Comparison of ENCODE assay signal across 11 mouse cellular contexts in the genomic region with DNA sequence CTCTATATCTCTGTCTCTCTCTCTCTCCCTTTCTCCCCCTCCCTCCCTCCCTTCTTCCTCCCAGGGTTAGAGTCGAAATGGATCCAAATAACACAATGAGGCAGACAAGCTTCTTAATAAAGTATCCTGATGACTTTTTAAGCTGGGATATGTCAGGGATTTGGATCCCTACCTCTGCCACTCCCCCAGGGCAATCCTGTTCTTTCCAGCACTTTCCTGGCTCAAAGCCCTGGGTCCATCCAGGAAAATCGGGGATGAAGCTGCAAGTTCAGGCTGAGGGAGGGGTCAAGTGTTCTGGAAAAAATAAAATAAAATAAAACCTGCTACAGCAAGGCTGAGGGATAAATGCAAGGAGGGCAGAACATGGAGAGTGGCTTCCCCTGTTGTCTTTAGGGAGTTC. TPM values are rescaled to one million over a fixed set of nuclear protein-coding genes. Genes with fewer than 3 reads are reported as not detected.
DNase-seq lines count a peak whose midpoint lies in the region; ATAC-seq and TF ChIP-seq lines count a peak whose summit lies in the region.
"Had no signal": no experiment of that assay in that cellular context is flagged by ENCODE, and none has a peak within 500 bp of the region (broad histone marks: within the 10 kb centered on the region; RNA-seq: fewer than 3 reads in every experiment).

No protein-coding gene starts in this region.

- DNase-seq in gastrocnemius, adult 2 months, result peak; percentile 48
- DNase-seq in gastrocnemius, adult 8-10 months (ENCODE audit: low spot score in 2 of 2), result no peak
- peak; percentile 48 to 77 for DNase-seq in gastrocnemius, postnatal 4 days (ENCODE audit: low spot score in 2 of 2)
- peak; percentile 64 for DNase-seq in heart, postnatal 14 days
- peak; percentile 64 for DNase-seq in lung, postnatal 0 days (ENCODE audit: low spot score)
- no peak for DNase-seq in midbrain, postnatal 0 days (ENCODE audit: low spot score)
- no peak for DNase-seq in layer of hippocampus, adult 11-12 months (ENCODE audit: low spot score)
- DNase-seq: cerebellum, postnatal 14 days had no signal

- no peaks in the 10 kb centered on the region for H3K27me3 ChIP-seq in lung, postnatal 0 days (replicated peaks; ENCODE audit: insufficient read depth, low read length)
- H3K27me3 ChIP-seq in midbrain, postnatal 0 days (ENCODE audit: insufficient read depth, low read length), result no peaks in the 10 kb centered on the region
- H3K27me3 ChIP-seq in hindbrain, embryonic 12.5 days, result no peaks in the 10 kb centered on the region
- H3K27me3 ChIP-seq: forebrain, embryonic 13.5 days; midbrain, embryonic 12.5 days had no signal

- peak; percentile 54 for ATAC-seq in lung, postnatal 0 days
- ATAC-seq in midbrain, postnatal 0 days (ENCODE audit: low FRiP score), result no peak
- no peak for ATAC-seq in hindbrain, embryonic 12.5 days (ENCODE audit: low FRiP score)
- ATAC-seq: forebrain, embryonic 13.5 days had no signal

- TF ChIP-seq CTCF in gastrocnemius, adult 2 months (IDR thresholded peaks at IDR 0.05), result no peak
- no peak for TF ChIP-seq CTCF in lung, postnatal 0 days (IDR thresholded peaks at IDR 0.05)
- no peak for TF ChIP-seq CTCF in midbrain, postnatal 0 days (IDR thresholded peaks at IDR 0.05)

- 24% methylated on average over 2 of the region's 2 CpGs for WGBS in lung, postnatal 0 days
- WGBS in midbrain, postnatal 0 days, result 63% methylated on average over 2 of the region's 2 CpGs
- 67% methylated on average over 2 of the region's 2 CpGs for WGBS in hindbrain, embryonic 12.5 days

- H3K36me3 ChIP-seq in lung, postnatal 0 days (ENCODE audit: insufficient read depth, low read length), result no peaks in the 10 kb centered on the region
- H3K36me3 ChIP-seq in midbrain, postnatal 0 days (ENCODE audit: insufficient read depth, low read length), result no peaks in the 10 kb centered on the region
- H3K36me3 ChIP-seq in hindbrain, embryonic 12.5 days, result no peaks in the 10 kb centered on the region
- H3K36me3 ChIP-seq: midbrain, embryonic 12.5 days had no signal

- no peak for TF ChIP-seq EP300 in lung, postnatal 0 days (IDR thresholded peaks at IDR 0.05)

- no peak overlapping the region for H3K9ac ChIP-seq in lung, postnatal 0 days (replicated peaks; ENCODE audit: low read depth)
- no peak overlapping the region for H3K9ac ChIP-seq in midbrain, postnatal 0 days (replicated peaks; ENCODE audit: low read length, poor library complexity, severe bottlenecking)
- no peak overlapping the region for H3K9ac ChIP-seq in hindbrain, embryonic 12.5 days
- H3K9ac ChIP-seq: forebrain, embryonic 13.5 days had no signal

- H3K4me3 ChIP-seq in gastrocnemius, adult 2 months, result no peak overlapping the region
- no peak overlapping the region for H3K4me3 ChIP-seq in lung, postnatal 0 days (ENCODE audit: low read depth, low read length)
- H3K4me3 ChIP-seq in midbrain, postnatal 0 days (ENCODE audit: low read depth, low read length), result no peak overlapping the region
- H3K4me3 ChIP-seq in hindbrain, embryonic 12.5 days, result no peak overlapping the region
- H3K4me3 ChIP-seq: forebrain, embryonic 13.5 days; midbrain, embryonic 12.5 days had no signal

- H3K9me3 ChIP-seq in lung, postnatal 0 days (ENCODE audit: low read length), result no peaks in the 10 kb centered on the region
- no peaks in the 10 kb centered on the region for H3K9me3 ChIP-seq in midbrain, postnatal 0 days (ENCODE audit: low read length)
- H3K9me3 ChIP-seq in hindbrain, embryonic 12.5 days (replicated peaks), result 0 out of 2 replicates have a peak, but pooled peaks cover 16% of the 10 kb centered on the region
- H3K9me3 ChIP-seq: midbrain, embryonic 12.5 days had no signal

- no peak overlapping the region for H3K27ac ChIP-seq in gastrocnemius, adult 2 months
- 0 out of 2 replicates have a peak overlapping the region, but pooled peaks have one; percentile 58 for H3K27ac ChIP-seq in lung, postnatal 0 days (ENCODE audit: low read length)
- H3K27ac ChIP-seq in midbrain, postnatal 0 days (ENCODE audit: low read depth, low read length), result no peak overlapping the region
- H3K27ac ChIP-seq in hindbrain, embryonic 12.5 days, result no peak overlapping the region
- H3K27ac ChIP-seq: forebrain, embryonic 13.5 days; midbrain, embryonic 12.5 days had no signal

- no peak overlapping the region for H3K4me2 ChIP-seq in lung, postnatal 0 days (replicated peaks; ENCODE audit: low read depth, low read length)
- no peak overlapping the region for H3K4me2 ChIP-seq in midbrain, postnatal 0 days (ENCODE audit: low read depth, low read length, poor library complexity, severe bottlenecking)
- no peak overlapping the region for H3K4me2 ChIP-seq in hindbrain, embryonic 12.5 days (replicated peaks)
- H3K4me2 ChIP-seq: forebrain, embryonic 13.5 days; midbrain, embryonic 12.5 days had no signal

- intact Hi-C loops in gastrocnemius, adult 2 months (cut with DNase I), result loop anchor here (1.0 kb wide), 1 partner anchor 21 kb away; no protein-coding TSS in a partner anchor
- intact Hi-C loops in heart, postnatal 14 days (cut with DNase I), result loop anchor here (5.0 kb wide), 1 partner anchor 71 kb away; the partner anchor contains the start of gene Sub1

- H3K4me1 ChIP-seq in lung, postnatal 0 days (ENCODE audit: insufficient read depth, low read depth, low read length), result no peaks in the 10 kb centered on the region
- H3K4me1 ChIP-seq in midbrain, postnatal 0 days (ENCODE audit: insufficient read depth, low read length), result 0 out of 2 replicates have a peak, but pooled peaks cover 4% of the 10 kb centered on the region
- H3K4me1 ChIP-seq in hindbrain, embryonic 12.5 days, result peaks cover 3% of the 10 kb centered on the region
- H3K4me1 ChIP-seq: forebrain, embryonic 13.5 days had no signal

RNA-seq across cellular contexts. Expression of gene Zfr, which starts 49.7 kb away (rescaled TPM):
- total RNA-seq in gastrocnemius, adult 2 months (2021), result 10 to 100 TPM; 68.3 to 69.8 TPM
- total RNA-seq in gastrocnemius, adult 8-10 months (2022), result 10 to 100 TPM; 59.0 to 80.1 (median 65.6) TPM
- 100 to 1,000 TPM; 117 to 127 TPM for total RNA-seq in gastrocnemius, postnatal 4 days (2021)
- 10 to 100 TPM; 83.0 to 89.6 TPM for total RNA-seq in heart, postnatal 14 days (2021)
- 91.9 and 102 TPM in 2 replicates for polyA plus RNA-seq in lung, postnatal 0 days (2015; fragmentation: Nextera tagmentation; extraction: Ambion mirVana)
- 245 and 300 TPM in 2 replicates for total RNA-seq in midbrain, postnatal 0 days (2014; rRNA removed)
- polyA plus RNA-seq in midbrain, postnatal 0 days (2015; fragmentation: Nextera tagmentation; extraction: Ambion mirVana), result 198 and 212 TPM in 2 replicates
- polyA plus RNA-seq in hindbrain, embryonic 12.5 days (2016; fragmentation: Nextera tagmentation; extraction: Ambion mirVana), result 127 and 132 TPM in 2 replicates

Comparison
In these comparisons a context has a peak if more than half of its experiments do, and no peak if none do; other contexts are left out.
1. DNase-seq: peak in gastrocnemius, adult 2 months (single experiment), gastrocnemius, postnatal 4 days (2 of 2), heart, postnatal 14 days (2 of 2) and lung, postnatal 0 days (single experiment); none in gastrocnemius, adult 8-10 months (0 of 2), midbrain, postnatal 0 days (single experiment) and layer of hippocampus, adult 11-12 months (single experiment).